Mouse (Mus musculus) kidney, postnatal 10 days (tissue): ENCODE data around the gene Lsamp.
"Not testable (repeated sequence)": the region's sequence is repeated elsewhere in the genome, so short reads cannot be mapped to it uniquely, and the experiment has no call there.

ENCODE experiments used
- DNase-seq: peaks from one replicate; pipeline ENCODE4 v3.0.0; 2021; ENCODE audit warnings: mixed read lengths

Lsamp gene

GRCm38 (mm10) chr16:40509146-40510030 lies 525.2 kb downstream of the Lsamp start:
- DNase-seq, result no peak

GRCm38 (mm10) chr16:40536754-40537153 lies 552.6 kb downstream of the Lsamp start:
- no peak for DNase-seq

- no peak for DNase-seq
Observed at GRCm38 (mm10) chr16:40549663-40550062, 565.5 kb downstream of the Lsamp start.

- no peak for DNase-seq
Observed at GRCm38 (mm10) chr16:40555608-40556007, 571.4 kb downstream of the Lsamp start.

- DNase-seq, result no peak
Observed at GRCm38 (mm10) chr16:40557680-40558249, 573.6 kb downstream of the Lsamp start.

GRCm38 (mm10) chr16:40567431-40567941 lies 583.3 kb downstream of the Lsamp start:
- no peak for DNase-seq

GRCm38 (mm10) chr16:40572085-40572745 lies 588.1 kb downstream of the Lsamp start:
- no peak for DNase-seq

- DNase-seq, result no peak
Observed at GRCm38 (mm10) chr16:40582076-40582475, 597.9 kb downstream of the Lsamp start.

GRCm38 (mm10) chr16:40593161-40593560 lies 609.0 kb downstream of the Lsamp start:
- DNase-seq, result no peak

- no peak for DNase-seq
Observed at GRCm38 (mm10) chr16:40601431-40602387, 617.5 kb downstream of the Lsamp start.

- DNase-seq, result no peak
Observed at GRCm38 (mm10) chr16:40607509-40607908, 623.3 kb downstream of the Lsamp start.

- DNase-seq, result not testable (repeated sequence)
Observed at GRCm38 (mm10) chr16:40616697-40617096, 632.5 kb downstream of the Lsamp start.

GRCm38 (mm10) chr16:40621086-40621485 lies 636.9 kb downstream of the Lsamp start:
- DNase-seq, result not testable (repeated sequence)

- no peak for DNase-seq
Observed at GRCm38 (mm10) chr16:40627159-40627558, 643.0 kb downstream of the Lsamp start.

GRCm38 (mm10) chr16:40639621-40640371 lies 655.6 kb downstream of the Lsamp start:
- no peak for DNase-seq

- no peak for DNase-seq
Observed at GRCm38 (mm10) chr16:40652800-40653199, 668.6 kb downstream of the Lsamp start.

- DNase-seq, result no peak
Observed at GRCm38 (mm10) chr16:40653508-40653907, 669.3 kb downstream of the Lsamp start.

GRCm38 (mm10) chr16:40656347-40656746 lies 672.2 kb downstream of the Lsamp start:
- DNase-seq, result no peak

- no peak for DNase-seq
Observed at GRCm38 (mm10) chr16:40656871-40657270, 672.7 kb downstream of the Lsamp start.

- no peak for DNase-seq
Observed at GRCm38 (mm10) chr16:40685531-40685930, 701.4 kb downstream of the Lsamp start.

- DNase-seq, result no peak
Observed at GRCm38 (mm10) chr16:40692292-40692691, 708.1 kb downstream of the Lsamp start.

- DNase-seq, result no peak
Observed at GRCm38 (mm10) chr16:40697253-40697652, 713.1 kb downstream of the Lsamp start.
